Mouse (Mus musculus) left cerebral cortex, adult 2 months (tissue): Measurements from ENCODE around the gene Cysrt1. TPM values are rescaled to one million over a fixed set of nuclear protein-coding genes. Genes with fewer than 3 reads are reported as not detected.

Experiments used
- DNase-seq, 2 experiments: peaks; one replicate each; pipeline ENCODE4 v3.0.0; 2021 to 2022; ENCODE audit warnings: low spot score in 2 of 2, mixed read lengths in 1 of 2; ENCODE audit errors: extremely low spot score in 1 of 2
- H3K27ac ChIP-seq: fragments of 200-600 bp; 2 replicates; pipeline ENCODE4 v1.8.1; 2022
- H3K4me3 ChIP-seq: fragments of 200-600 bp; 2 replicates; pipeline ENCODE4 v1.8.1; 2022
- CTCF ChIP-seq: fragments of 200-600 bp; IDR thresholded peaks from 2 replicates; pipeline ENCODE4 v1.8.1; 2022; ENCODE audit warnings: antibody characterized with exemption, mild to moderate bottlenecking, moderate library complexity
- intact Hi-C: fragments of 180-260 bp; cut with DNase I; formaldehyde crosslinking; loops from one replicate; pipeline ENCODE4 v1.15.1; 2025
- total RNA-seq, 2 experiments: library from RNA; stranded (reverse); gene quantifications; 2 replicates each; pipeline ENCODE4 v1.2.3; 2021

Gene Cysrt1
- total RNA-seq, 2 experiments from 2014 or later: not detected

DNA sequence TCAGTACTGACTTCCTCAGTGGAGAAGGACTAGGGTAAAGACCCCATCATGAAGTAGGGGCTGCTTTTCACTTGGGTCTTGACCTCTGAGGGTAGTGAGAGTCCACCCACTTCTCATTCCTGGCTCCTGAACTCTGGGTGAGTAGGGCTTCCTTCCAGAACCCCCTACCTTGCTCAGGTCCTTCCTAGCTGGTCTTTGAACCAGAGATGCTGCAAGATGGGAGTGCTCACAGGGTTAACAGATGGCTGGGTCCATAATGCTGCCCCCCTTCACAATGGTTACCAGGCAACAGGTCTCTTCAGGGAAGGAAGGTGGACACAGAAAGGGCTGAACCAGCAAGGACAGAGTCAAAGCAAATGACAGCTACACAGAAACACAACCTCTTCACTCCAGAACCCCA lies 23.8 kb downstream of the Cysrt1 start, which contains the start of gene Fam166a:
Fam166a (plus strand) TSS at position 301 of the 400 bp plus-strand sequence.
- Histone ChIP-seq H3K27ac (no peak within 1 kb of the TSS), H3K4me3 (no peak within 1 kb of the TSS)
- TF ChIP-seq CTCF: no peak
- intact Hi-C loops: no loop called here
- DNase-seq: no peak

DNA sequence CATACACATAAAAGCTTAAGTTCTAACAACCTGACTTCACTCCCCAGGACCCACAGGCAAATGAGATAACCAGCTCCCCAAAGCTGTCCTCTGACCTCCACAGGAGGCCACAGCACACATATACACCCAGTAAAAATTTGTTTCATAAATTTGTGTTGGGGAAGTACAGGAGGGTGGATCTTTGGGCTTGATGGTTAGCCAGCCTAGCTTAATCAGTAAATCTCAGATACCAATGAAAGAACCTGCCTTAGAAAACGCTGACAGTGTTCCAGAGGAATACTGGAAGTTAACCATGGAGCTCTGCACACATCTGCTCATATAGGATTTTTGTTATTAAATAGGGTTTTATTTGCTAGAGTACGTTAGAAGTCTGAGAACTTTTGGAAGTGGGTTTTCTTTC lies 24.6 kb downstream of the Cysrt1 start:
- intact Hi-C loops: no loop called here
- H3K27ac ChIP-seq: no peak overlapping the region
- TF ChIP-seq CTCF: no peak

DNA sequence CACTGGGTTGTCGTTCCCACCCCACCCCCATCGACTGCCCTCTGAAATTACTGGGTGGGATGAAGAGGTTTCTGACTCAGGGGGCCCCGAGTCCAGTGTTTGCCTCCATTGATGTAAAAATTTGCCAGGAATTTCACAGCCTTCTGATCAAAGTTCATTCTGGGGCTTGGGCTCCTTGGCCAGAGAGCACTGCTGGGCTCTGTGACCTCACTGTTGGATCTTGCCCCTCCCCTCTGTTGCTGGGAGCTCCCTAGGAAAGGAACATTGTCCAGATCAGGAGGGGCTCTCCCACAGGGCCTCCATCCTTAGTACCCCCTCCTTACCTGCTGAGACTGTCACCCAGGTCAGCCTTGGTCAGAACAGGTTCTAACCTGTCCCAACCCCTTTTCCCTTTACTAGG lies 27.8 kb downstream of the Cysrt1 start, which contains the start of gene Stpg3:
Stpg3 (minus strand) TSS at position 194 of the 400 bp plus-strand sequence.
- intact Hi-C loops: no loop called here
- Histone ChIP-seq H3K27ac (no peak within 1 kb of the TSS), H3K4me3 (no peak within 1 kb of the TSS)
- TF ChIP-seq CTCF: no peak
- no peak for DNase-seq

More for the DNA sequence above, 24.6 kb downstream of the Cysrt1 start:
- H3K4me3 ChIP-seq: no peak overlapping the region
- no peak for DNase-seq

DNA sequence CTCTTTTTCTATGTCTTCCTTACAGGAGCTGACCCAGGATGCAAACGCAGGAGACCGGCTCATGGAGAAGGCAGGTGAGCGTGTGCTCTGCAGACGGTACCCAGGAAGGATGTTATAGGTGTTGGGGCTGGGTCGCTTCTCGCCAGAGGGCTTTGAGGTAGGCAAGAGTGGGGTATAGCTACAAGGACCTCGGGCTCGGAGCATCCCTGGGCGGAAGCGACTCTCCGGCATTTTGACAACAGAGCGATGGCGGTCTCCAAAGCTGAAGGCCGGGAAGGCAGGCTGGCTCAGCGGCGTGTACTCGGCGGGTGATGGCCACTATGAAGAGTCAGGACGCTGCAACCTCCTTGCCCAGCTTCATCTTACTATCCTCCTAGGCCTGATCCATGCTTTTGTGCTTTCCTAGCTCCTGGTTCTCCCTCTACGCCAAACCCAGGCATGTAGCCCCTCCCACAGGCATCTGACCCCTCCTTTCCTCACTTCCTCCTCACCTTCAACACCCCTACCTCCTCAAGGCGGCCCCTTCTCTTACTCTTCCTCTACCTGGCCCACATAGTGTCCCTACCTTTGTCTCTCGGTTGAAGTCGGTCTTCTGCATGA lies 28.9 kb downstream of the Cysrt1 start:
- TF ChIP-seq CTCF: no peak
- no peak for DNase-seq
- Histone ChIP-seq H3K27ac (no peak overlapping the region), H3K4me3 (no peak overlapping the region)
- intact Hi-C loops: no loop called here

DNA sequence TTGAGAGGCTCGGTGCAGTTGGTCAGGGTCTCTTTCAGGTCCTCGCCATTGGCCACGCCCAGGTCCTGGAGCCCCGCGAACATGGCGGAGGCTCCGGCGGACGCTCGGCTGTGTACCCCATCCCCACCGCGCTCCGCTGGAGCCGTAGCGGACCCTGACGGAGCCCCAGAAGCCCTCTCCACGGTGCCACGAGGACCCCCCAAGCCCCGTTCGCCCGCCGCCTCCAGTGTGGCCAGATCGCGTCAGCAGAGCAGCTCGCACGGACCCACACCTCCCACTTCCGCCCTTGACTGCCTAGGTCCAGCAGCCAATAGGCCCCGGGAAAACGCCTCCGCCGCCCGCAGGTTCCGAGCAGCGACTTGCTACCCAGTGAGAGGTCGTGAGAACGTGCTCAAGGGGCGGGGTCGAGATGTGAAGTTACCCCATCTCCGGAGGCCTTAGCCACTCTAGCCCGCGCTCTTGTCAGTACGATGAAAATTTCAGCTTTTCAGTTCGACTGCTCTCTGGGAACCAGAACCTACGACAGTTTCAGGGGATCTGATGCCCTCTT lies 31.1 kb downstream of the Cysrt1 start, which contains the start of gene Nelfb:
Nelfb (minus strand) TSS at position 369 of the 550 bp plus-strand sequence.
- intact Hi-C loops: loop anchor here (2.0 kb wide), 1 partner anchor 14 kb away; the partner anchor contains the start of gene Tubb4b
- H3K27ac ChIP-seq: peak within 1 kb of the TSS; percentile 98
- DNase-seq: peak; percentile 81 to 82
- TF ChIP-seq CTCF: no peak
- H3K4me3 ChIP-seq: peak within 1 kb of the TSS; percentile 97

DNA sequence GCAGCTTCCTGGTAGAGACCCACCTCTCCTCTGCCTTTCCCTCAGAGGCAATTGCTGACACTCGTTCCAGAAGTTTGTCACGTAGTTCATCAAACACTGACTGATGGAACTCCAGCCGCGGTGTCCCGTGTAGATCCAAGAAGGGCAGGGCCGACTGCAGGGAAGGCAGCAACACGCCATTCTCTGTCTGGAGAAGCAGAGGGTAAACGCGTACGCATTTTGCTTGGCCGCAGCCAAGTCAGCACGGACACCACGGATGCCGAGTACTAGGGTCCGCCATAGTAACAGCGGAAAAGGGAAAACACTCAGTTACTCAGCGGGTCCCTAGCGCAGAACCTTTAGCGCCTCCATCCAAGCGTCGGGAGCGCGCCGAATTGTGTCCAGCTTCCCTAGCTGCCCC lies 31.6 kb downstream of the Cysrt1 start:
- no peak for DNase-seq
- Histone ChIP-seq H3K27ac (peak overlapping the region; percentile 98), H3K4me3 (peak overlapping the region; percentile 97)
- intact Hi-C loops: loop anchor here (2.0 kb wide), 1 partner anchor 14 kb away; the partner anchor contains the start of gene Tubb4b
- no peak for TF ChIP-seq CTCF

DNA sequence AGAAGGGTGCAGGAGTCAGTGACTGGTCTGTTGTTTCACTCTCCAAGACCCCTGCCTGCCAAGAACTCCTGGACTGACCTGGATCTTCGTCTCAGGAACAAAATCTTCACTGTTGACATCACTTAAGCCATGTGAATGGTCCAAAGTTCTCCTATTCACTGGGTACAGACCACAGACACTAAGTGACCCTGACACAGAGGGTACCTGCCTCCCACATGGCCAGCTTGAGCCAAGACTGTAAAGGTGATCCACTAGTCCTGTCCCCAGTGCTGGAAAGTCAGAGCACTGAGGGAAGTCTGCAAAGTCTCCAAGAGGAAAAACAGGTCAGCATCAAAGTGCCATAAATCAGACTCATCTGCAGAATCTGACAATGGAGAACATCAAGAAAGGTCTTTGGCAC lies 34.7 kb downstream of the Cysrt1 start:
- no peak for TF ChIP-seq CTCF
- no peak for DNase-seq

DNA sequence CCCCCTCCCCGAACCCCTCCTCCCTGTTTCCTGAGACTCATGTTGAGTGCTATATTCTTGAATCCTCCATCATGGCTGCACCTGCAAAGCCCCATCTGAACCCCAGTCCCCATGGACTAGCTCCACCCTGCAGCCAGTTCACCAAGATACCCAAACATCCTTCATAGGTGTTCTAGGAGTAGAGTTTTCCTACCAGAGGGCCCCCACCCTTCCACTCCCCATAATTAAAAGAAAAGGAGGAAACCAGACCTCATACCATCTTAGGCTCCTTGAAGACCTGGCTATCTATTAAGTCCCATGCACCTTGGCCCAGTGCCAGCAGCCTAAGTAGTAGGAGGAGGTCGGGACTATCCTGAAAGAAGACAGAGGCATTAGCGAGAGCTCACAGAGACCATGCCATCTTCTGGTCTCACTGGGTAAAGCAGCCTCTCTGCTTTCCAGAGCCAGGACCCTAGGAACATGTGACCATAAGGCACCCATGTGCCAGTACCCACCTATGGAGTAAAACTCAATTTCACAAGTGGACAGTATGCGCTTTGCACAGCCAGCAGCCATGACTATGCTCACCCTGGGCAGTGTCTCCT lies 38.5 kb downstream of the Cysrt1 start:
- H3K4me3 ChIP-seq: no peak overlapping the region
- intact Hi-C loops: no loop called here
- peak; percentile 17 for TF ChIP-seq CTCF
- no peak for DNase-seq
- H3K27ac ChIP-seq: no peak overlapping the region

More for the DNA sequence above, 34.7 kb downstream of the Cysrt1 start:
- H3K4me3 ChIP-seq: no peak overlapping the region
- intact Hi-C loops: no loop called here
- H3K27ac ChIP-seq: no peak overlapping the region

DNA sequence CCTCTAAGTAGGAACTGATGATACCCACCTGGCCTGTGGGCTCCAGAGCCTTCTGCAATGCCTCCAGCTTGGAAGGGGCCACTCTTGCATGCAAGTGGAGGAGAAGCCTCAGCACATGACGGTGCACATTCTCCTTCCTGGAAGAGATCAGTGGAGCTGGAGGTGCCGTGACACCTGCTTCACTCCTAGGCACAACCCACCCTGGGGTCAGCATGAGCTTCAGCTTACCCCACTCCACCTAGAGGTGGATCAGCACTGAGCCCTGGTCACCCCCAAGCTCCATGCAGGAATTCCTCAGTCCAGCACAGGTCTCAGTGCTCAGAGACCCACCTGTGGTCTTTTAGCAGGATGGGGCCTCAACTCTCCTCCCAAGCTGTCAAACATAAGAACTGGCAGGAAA lies 41.6 kb downstream of the Cysrt1 start:
- no peak for DNase-seq

DNA sequence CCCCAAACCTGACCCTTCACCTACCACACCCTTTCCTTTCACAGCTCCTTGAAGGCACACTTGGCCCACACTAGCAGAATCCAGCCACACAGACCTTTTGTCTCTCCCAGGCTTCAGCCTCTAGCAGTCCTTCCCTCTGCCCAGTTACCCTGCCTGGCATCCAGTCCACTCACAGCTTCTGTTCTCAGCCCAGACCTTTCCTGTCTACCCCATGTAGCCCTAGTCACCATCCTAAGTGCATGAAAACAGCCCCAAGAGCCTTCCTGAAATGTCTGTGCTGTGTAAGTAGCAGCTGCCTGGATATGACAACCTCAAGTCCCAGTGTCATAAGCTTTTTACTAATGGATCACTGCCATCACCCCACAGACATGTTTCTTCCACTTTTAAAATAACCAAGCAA lies 44.3 kb downstream of the Cysrt1 start:
- no peak overlapping the region for H3K4me3 ChIP-seq
- no peak for TF ChIP-seq CTCF
- intact Hi-C loops: no loop called here
- DNase-seq: no peak
- H3K27ac ChIP-seq: no peak overlapping the region; the same call in 1 of the 2 replicates

More for the DNA sequence above, 41.6 kb downstream of the Cysrt1 start:
- intact Hi-C loops: no loop called here
- Histone ChIP-seq H3K27ac (no peak overlapping the region), H3K4me3 (no peak overlapping the region)
- TF ChIP-seq CTCF: no peak

DNA sequence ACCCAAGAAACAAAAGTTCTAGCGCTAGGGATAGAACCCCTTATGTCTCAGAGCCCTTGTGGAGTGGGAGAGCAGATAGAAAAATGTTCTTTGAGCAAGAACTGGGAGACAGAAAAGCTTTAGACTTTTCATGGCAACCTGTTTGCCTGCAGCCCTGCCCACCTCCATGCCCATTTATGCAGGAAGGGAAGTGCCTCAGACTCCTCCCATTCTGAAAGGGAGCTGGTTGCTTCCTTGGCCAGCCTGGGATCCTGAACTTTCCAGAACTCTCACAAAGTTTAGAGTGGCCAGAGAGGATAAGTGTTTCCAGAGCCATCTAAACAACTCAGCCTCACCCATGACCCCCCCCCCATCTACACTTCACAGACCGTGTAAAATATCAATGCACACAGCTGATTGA lies 45.1 kb downstream of the Cysrt1 start:
- no peak for TF ChIP-seq CTCF
- intact Hi-C loops: no loop called here
- no peak for DNase-seq
- Histone ChIP-seq H3K27ac (peak overlapping the region; percentile 34; the same call in 1 of the 2 replicates), H3K4me3 (no peak overlapping the region)
